Mouse (Mus musculus) monocyte, adult 2 months (primary cell): ENCODE results near the gene Amh.
A peak's percentile ranks its signal among the peaks of the same experiment; 100 is the strongest.

Experiments
- DNase-seq, 2 experiments: peaks; one replicate each; pipeline ENCODE4 v3.0.0; 2022; ENCODE audit warnings: low spot score in 2 of 2, low read depth in 1 of 2

Gene Amh

GRCm38 (mm10) chr10:80804916-80805315 is at the start of gene Amh:
Gene Amh, plus strand, starts transcription at chr10:80805243.
- no peak for DNase-seq

- DNase-seq = no peak
These were observed 49.6 kb upstream of the Amh start for GRCm38 (mm10) chr10:80755291-80756015.

DNA sequence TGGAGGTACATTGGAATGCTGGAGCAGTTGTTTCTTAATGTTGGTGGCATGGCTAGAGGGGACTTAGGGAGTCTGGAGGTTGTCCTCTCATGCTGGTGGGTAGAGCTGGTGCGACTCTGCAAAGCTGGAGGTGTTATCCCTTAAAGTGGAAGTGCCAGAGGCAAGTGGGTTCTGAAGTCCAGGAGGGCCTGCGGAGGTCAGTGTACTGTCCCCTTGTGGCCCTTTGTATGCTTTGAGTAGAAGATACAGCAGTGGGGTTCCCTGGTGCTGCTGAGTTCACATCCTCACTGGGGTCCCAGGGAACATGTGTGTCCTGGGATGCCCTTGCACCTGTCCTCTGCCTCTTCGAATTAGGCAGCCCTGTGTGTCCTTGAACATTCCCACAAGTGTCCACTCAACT is 48.9 kb upstream of the Amh start:
- DNase-seq = no peak

DNA sequence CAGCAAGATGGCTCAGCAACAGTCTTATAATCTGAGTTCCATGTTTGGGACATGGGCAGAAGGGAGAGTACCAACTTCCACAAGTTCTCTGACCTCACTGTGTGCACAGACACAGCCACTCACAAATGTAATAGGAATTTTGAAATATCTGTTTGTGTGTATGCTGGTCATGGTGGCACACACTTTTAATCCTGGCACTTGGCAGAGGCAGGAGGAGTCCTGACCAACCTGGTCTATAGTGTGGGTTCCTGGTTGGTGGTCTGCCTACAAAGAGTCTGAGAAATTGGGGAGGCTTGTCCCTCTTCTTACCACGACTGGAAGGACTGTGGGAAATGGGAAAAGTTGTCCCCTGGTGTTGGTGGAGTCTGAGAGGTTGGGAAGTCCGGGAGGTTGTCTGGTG is 48.5 kb upstream of the Amh start:
- no peak for DNase-seq

- no peak for DNase-seq
These were observed 48.1 kb upstream of the Amh start for GRCm38 (mm10) chr10:80756967-80757366.

- DNase-seq = peak in 1 of 2 experiments; percentile 35
These were observed 47.3 kb upstream of the Amh start for GRCm38 (mm10) chr10:80757717-80758116.

DNA sequence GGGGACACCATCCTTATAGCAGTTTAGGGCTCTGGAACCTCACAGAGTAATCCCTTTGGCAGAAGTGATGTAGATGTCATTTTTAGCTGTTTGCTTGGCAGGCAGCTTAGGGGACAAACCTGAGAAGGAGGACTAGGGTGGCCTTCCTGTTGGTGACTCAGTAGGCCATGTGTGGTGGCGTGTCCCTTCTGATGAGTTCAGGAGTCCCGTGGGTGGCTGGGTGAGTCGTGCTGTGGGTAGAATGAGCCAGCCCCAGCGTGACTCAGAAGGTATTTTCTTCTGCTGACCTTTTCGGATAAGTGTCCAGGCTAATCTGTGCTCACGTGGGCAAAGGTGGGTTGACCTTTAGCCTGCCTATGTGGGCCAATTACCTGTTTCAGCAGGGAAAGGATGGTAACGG is 46.4 kb upstream of the Amh start:
- no peak for DNase-seq

- no peak for DNase-seq
These were observed 44.2 kb upstream of the Amh start for GRCm38 (mm10) chr10:80760596-80761524.

DNA sequence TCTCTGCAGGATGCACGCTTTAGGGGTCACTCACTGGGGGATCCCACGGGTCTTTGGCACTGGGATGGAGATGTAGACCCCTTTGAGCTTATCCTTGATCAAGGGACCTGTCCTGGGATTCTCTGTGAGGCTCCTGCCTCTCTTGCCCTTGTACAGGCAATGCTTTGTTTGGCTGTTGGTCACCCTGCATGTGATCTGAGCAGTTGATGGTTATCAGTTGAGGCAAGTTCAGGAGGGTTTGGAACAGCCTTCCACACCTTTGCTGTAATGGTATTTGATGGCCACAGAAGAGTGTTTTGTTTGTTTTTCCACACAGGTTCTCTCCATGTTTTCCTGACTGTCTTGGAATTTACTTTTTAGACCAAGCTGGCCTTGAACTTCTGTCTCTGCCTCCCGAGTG is 43.2 kb upstream of the Amh start:
- DNase-seq = no peak

- no peak for DNase-seq
These were observed 41.5 kb upstream of the Amh start for GRCm38 (mm10) chr10:80763502-80763901.

- DNase-seq = no peak
These were observed 39.3 kb upstream of the Amh start for GRCm38 (mm10) chr10:80765746-80766145.

- DNase-seq = no peak
These were observed 38.8 kb upstream of the Amh start for GRCm38 (mm10) chr10:80766161-80766815.

DNA sequence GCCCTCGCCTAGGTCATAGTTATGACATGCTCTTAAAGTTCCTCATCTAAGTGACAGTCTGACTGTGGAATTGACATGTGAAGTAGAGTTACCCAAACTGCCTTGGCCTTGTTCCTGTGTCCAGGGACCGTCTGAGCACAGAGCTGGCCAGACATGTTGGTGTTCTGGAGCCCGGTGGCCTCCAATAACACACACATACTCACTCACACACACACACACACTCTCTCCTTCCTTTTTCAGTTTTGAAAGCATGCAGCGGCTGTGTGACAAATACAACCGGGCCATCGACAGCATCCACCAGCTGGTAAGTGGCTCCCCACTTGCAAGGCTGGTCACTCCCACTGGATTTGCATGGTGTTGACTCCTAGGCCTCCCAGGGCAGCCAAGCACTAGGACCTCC is 36.7 kb upstream of the Amh start:
- DNase-seq = no peak

DNA sequence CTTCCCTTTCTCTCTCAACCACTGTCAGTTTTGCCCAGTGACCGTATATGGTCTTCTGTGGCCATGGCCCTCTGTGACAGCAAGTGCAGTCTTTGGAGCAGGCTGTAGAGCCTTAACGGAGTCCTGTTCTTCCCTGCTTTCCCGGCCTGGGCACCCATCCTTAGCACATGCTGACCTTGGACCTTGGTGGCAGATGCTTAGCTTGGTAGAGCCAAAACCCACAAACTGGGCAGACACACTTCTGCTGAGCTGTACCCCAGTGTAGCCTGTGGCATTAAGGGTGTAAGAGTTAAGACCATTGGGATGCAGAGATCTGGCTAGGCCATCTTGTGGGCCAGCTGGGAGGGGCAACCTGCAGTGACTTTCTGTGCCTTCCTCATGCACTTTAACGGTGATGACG is 31.2 kb upstream of the Amh start:
- DNase-seq = no peak

GRCm38 (mm10) chr10:80774549-80774948 is 30.5 kb upstream of the Amh start:
- DNase-seq = peak in 1 of 2 experiments; percentile 58

DNA sequence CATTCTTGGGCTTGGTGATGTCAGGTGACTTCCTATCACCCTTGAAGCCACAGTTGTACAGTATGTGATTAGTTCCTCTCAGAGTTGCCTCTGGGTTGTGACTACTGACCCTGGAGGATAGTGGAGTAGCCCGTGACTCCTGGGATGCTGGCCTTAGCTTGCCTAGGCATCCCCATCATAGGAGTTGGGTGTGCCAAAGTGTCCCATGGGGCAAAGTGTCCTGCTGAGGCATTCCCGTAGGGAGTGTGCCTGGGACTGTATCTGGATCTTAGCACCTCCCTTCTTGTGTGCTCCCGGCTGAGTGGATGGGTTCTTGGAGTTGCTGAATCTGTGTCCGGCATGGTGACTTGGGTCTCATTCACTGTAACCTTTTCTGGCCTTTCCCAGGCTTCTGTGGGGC is 30.1 kb upstream of the Amh start:
- no peak for DNase-seq

DNA sequence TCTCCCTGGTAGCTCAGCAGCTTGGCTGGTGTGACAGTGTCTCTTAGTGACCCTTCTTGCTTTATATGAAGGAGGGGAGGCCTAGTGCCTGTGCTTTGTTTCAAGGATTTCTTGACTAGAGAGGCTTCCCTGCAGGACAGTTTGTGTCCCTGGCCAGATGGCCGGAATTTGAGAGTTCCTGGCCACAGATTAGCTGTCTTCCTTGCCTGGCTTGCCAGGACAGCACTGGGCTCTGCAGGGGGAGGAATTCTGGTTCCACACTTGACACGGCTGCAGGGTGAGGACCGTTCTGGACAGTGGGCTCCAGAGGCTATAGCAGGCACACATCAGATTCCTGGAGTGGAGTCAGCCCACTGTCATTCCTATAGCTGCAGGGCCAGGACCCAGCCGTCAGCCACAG is 29.3 kb upstream of the Amh start:
- DNase-seq = no peak

DNA sequence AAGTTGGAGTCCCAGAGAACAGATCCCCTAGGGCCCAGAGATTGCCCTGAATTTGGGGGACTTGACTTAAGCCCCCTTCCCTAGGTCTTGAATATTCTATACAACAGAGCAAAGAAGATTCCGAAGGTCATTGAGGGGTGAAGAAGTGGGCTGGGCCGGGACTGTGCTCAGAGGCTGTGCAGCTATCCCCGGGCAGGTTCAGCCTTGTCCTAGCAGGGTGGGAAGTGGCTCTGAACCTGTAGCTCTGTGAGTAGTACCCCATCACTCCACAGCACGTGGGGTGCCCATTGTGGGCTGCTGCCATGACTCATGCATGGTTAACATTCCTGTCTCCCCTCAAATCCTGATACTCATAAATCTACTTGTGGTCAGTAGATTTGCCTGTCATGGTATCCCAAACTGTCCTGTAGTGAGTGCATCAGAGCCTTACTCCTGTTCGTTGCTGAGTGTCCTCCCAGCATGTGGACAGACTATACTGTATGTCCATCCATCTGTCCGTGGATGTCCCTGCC is 28.6 kb upstream of the Amh start:
- no peak for DNase-seq

- DNase-seq = no peak
These were observed 27.9 kb upstream of the Amh start for GRCm38 (mm10) chr10:80777123-80777522.

DNA sequence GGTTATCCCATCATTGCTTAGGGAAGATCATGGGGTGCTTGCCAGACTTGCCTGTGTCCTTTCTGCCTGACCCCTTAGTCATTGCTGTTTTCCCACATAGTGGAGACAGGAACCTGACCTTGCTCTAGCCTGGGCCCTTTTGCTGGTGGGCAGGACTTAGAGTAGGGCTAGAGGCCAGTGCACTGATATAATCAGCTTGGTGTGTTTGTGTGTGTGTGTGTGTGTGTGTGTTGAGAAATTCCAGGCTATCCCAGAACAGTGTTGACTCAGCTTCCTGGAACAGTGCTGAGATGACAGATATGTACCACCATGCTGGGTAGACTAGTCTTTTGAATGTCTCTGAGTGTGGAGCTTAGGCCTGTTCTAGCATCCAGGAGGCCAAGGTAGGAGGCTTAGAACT is 25.5 kb upstream of the Amh start:
- no peak for DNase-seq

DNA sequence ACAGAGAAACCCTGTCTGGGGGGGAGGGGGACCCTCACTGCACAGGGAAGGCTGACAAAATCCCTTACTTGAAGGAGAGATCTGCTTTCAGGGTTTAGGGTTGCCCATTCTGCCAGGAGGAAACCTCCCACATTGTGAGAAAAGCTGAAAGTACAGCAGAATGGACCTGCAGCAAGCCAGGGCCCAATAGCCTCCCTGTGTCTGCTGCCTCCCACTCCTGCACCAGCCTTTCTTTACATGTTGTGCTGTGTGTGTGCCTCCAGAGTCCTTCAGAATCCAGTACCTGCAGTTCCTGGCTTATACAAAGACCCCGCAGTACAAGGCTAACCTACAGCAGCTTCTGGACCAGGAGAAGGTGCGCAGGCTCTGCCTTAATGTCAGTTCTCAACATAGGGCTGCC is 20.7 kb upstream of the Amh start:
- DNase-seq = no peak

DNA sequence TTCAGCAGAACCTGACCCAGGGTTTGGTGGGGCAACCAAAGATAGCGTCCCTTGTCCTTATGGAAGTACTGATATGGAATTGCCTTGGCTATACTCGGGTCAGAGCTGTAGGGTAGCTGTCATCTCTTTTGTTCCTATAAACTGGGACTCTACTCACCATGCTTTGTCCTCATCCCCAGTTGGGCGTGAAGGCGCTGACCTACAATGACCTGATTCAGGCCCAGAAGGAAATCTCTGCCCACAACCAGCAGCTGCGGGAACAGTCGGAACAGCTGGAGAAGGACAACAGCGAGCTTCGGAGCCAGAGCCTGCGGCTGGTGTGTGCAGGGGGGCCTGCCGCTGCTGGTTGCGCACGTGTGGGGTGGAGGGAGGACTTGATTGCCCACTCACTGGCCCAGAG is 20.2 kb upstream of the Amh start:
- no peak for DNase-seq
